Mouse (Mus musculus) MEL (cell line): ENCODE measurements around the gene Rbm15.

Experiments used
- CTCF ChIP-seq, 3 experiments: IDR thresholded peaks in 2 of 3; conservative IDR thresholded peaks in 1 of 3; 2 replicates each; pipeline ENCODE4 v1.5.1; 2011 to 2012; ENCODE audit warnings: low read length in 3 of 3, low read depth in 2 of 3, mild to moderate bottlenecking in 2 of 3, improper control_type of control experiment in 1 of 3, inconsistent platforms in 1 of 3, mixed read lengths in 1 of 3, moderate library complexity in 1 of 3; ENCODE audit not compliant: control insufficient read depth in 1 of 3, insufficient read depth in 1 of 3, poor library complexity in 1 of 3, severe bottlenecking in 1 of 3
- E2F4 ChIP-seq: IDR thresholded peaks from 2 replicates; pipeline ENCODE4 v1.6.1; 2011; ENCODE audit warnings: low read depth, low read length, improper control_type of control experiment, borderline replicate concordance
- EP300 ChIP-seq, 2 experiments: IDR thresholded peaks; 2 replicates each; pipeline ENCODE4 v1.6.1; 2011; ENCODE audit warnings: improper control_type of control experiment in 2 of 2, low read length in 2 of 2, low read depth in 1 of 2, mild to moderate bottlenecking in 1 of 2
- GATA1 ChIP-seq: IDR thresholded peaks from 2 replicates; pipeline ENCODE4 v1.6.1; 2011; ENCODE audit warnings: low read depth, low read length, improper control_type of control experiment
- HCFC1 ChIP-seq: IDR thresholded peaks from 2 replicates; pipeline ENCODE4 v1.6.1; 2012; ENCODE audit warnings: low read depth, mild to moderate bottlenecking, inconsistent platforms, low read length, improper control_type of control experiment, moderate library complexity
- KAT2A ChIP-seq: conservative IDR thresholded peaks from 2 replicates; pipeline ENCODE4 v1.6.1; 2012; ENCODE audit warnings: low read depth, low read length, improper control_type of control experiment, inconsistent platforms
- MAX ChIP-seq: IDR thresholded peaks from 2 replicates; pipeline ENCODE4 v1.6.1; 2011; ENCODE audit warnings: low read length, improper control_type of control experiment
- MEF2A ChIP-seq: IDR thresholded peaks from 2 replicates; pipeline ENCODE4 v1.6.1; 2014; ENCODE audit warnings: low read depth, mild to moderate bottlenecking, inconsistent platforms, low read length, improper control_type of control experiment; ENCODE audit not compliant: poor library complexity, insufficient replicate concordance, severe bottlenecking; ENCODE audit errors: extremely low read depth
- POLR2A ChIP-seq, 2 experiments: IDR thresholded peaks; 2 replicates each; pipeline ENCODE4 v1.6.1; 2011 to 2012; ENCODE audit warnings: low read length in 2 of 2, mild to moderate bottlenecking in 2 of 2, control low read depth in 1 of 2, improper control_type of control experiment in 1 of 2, low read depth in 1 of 2, moderate library complexity in 1 of 2; ENCODE audit not compliant: control insufficient read depth in 1 of 2, insufficient read depth in 1 of 2, poor library complexity in 1 of 2
- TBP ChIP-seq: IDR thresholded peaks from 2 replicates; pipeline ENCODE4 v1.8.0; 2011; ENCODE audit warnings: low read depth, low read length, improper control_type of control experiment
- TCF12 ChIP-seq: IDR thresholded peaks from 2 replicates; pipeline ENCODE4 v1.6.1; 2014; ENCODE audit warnings: low read depth, mild to moderate bottlenecking, inconsistent platforms, low read length, improper control_type of control experiment, moderate library complexity
- UBTF ChIP-seq: IDR thresholded peaks from 2 replicates; pipeline ENCODE4 v1.6.1; 2012; ENCODE audit warnings: low read depth, mild to moderate bottlenecking, inconsistent platforms, low read length, improper control_type of control experiment, moderate library complexity, borderline replicate concordance; ENCODE audit not compliant: insufficient read depth
- USF1 ChIP-seq: IDR thresholded peaks from 2 replicates; pipeline ENCODE4 v1.6.1; 2014; ENCODE audit warnings: low read depth, mild to moderate bottlenecking, inconsistent platforms, low read length, improper control_type of control experiment, moderate library complexity

- TF ChIP-seq UBTF (no peak), CTCF (IDR thresholded peaks at IDR 0.05 in 2 of 3, conservative IDR thresholded peaks at IDR 0.05 in 1 of 3; ENCODE audit: control insufficient read depth in 1 of 3, insufficient read depth in 1 of 3, low read depth in 2 of 3, low read length in 3 of 3, poor library complexity in 1 of 3, severe bottlenecking in 1 of 3) (no peak), TBP (no peak), KAT2A (no peak), GATA1 (no peak), MEF2A (no peak), POLR2A (IDR thresholded peaks at IDR 0.05; ENCODE audit: control insufficient read depth in 1 of 2, insufficient read depth in 1 of 2, low read depth in 1 of 2, low read length in 2 of 2, poor library complexity in 1 of 2) (no peak), MAX (no peak), USF1 (no peak), TCF12 (no peak), EP300 (IDR thresholded peaks at IDR 0.05; ENCODE audit: low read depth in 1 of 2, low read length in 2 of 2) (no peak), E2F4 (no peak), HCFC1 (no peak)
Observed at GRCm38 (mm10) chr3:107286123-107286522, 47.4 kb downstream of the Rbm15 start.
